Mouse (Mus musculus) heart, embryonic 16.5 days (tissue): ENCODE data around the gene Fancd2. TPM values are rescaled to one million over a fixed set of nuclear protein-coding genes. Genes with fewer than 3 reads are reported as not detected.

Experiments used
- ATAC-seq: fragments of 200-750 bp; cut with Nextera tagmentation; replicated peaks from 2 replicates; pipeline ENCODE4 v1.8.0; 2017; ENCODE audit warnings: moderate number of reproducible peaks; ENCODE audit not compliant: insufficient read depth, low FRiP score; ENCODE audit errors: extremely low read depth
- H3K27ac ChIP-seq: fragments of 300-500 bp; sonication (generic); 2 replicates; pipeline ENCODE4 v1.5.1; 2014; ENCODE audit warnings: mild to moderate bottlenecking, low read length, control low read depth, moderate library complexity
- H3K27me3 ChIP-seq: fragments of 300-500 bp; sonication (generic); 2 replicates; pipeline ENCODE4 v1.6.1; 2014; ENCODE audit warnings: low read length, mixed read lengths; ENCODE audit not compliant: control insufficient read depth, insufficient read depth
- H3K36me3 ChIP-seq: fragments of 300-500 bp; sonication (generic); 2 replicates; pipeline ENCODE4 v1.6.1; 2014; ENCODE audit not compliant: control insufficient read depth, insufficient read depth
- H3K4me1 ChIP-seq: fragments of 300-500 bp; sonication (generic); 2 replicates; pipeline ENCODE4 v1.6.1; 2014; ENCODE audit warnings: low read length, mixed read lengths; ENCODE audit not compliant: control insufficient read depth, insufficient read depth
- H3K4me2 ChIP-seq: fragments of 300-500 bp; sonication (generic); 2 replicates; pipeline ENCODE4 v1.6.1; 2014; ENCODE audit warnings: low read depth, mild to moderate bottlenecking, control low read depth, low read length
- H3K4me3 ChIP-seq: fragments of 300-500 bp; sonication (generic); 2 replicates; pipeline ENCODE4 v1.5.1; 2014; ENCODE audit warnings: mild to moderate bottlenecking, control low read depth, low read length
- H3K9ac ChIP-seq: fragments of 300-500 bp; sonication (generic); 2 replicates; pipeline ENCODE4 v1.6.1; 2014; ENCODE audit warnings: low read length, control low read depth
- H3K9me3 ChIP-seq: fragments of 300-500 bp; sonication (generic); replicated peaks from 2 replicates; pipeline ENCODE4 v1.6.1; 2016; ENCODE audit warnings: low read length; ENCODE audit not compliant: control insufficient read depth
- WGBS: fragments of 180-500 bp; shearing (Covaris S2); extraction: QIAGEN DNeasy Blood & Tissue Kit; methylation state at CpG from one replicate; pipeline ENCODE4 v1.1.7; 2014; 5-methylcytosine and 5-hydroxymethylcytosine counted together
- microRNA-seq: library from miRNA; unstranded; fragments of <30 nt; microRNA quantifications from one replicate; pipeline ENCODE4, GENCODE M21; 2017
- polyA plus RNA-seq: library from polyadenylated mRNA; unstranded; fragments of >200 nt; fragmentation: Nextera tagmentation; extraction: Ambion mirVana; gene quantifications from 2 replicates; pipeline ENCODE4 v1.2.1, GENCODE M21; 2015

The Fancd2 gene
- polyA plus RNA-seq, 1 experiment from 2014 or later = 8.4 TPM

DNA sequence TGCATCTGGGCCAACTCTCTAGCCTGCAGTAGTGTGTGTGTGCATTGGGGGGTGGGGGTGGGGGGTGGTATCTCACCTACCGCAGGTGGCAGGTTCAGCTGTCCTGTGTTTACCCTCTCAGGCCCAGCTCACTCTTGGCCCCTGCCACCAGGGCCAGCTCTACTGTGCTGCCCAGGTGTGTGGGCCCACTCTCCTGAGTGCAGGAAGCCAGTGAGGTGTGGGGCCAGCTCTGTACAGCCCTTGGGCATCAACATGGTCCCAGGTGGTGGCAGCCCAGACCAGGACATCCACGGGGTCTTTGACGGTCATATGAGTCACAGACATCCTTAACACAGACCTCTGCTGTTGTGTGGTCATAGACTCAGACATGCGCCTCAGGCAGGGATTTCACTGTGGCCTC, 101.4 kb downstream of the Fancd2 start:
- H3K4me2 ChIP-seq = no peak overlapping the region
- H3K4me1 ChIP-seq = no peaks in the 10 kb centered on the region
- H3K27me3 ChIP-seq = no peaks in the 10 kb centered on the region
- H3K9me3 ChIP-seq = no peaks in the 10 kb centered on the region
- H3K9ac ChIP-seq = no peak overlapping the region
- WGBS = 91% methylated on average over 4 of the region's 4 CpGs
- peaks cover 29% of the 10 kb centered on the region for H3K36me3 ChIP-seq
- no peak for ATAC-seq
- no peak overlapping the region for H3K27ac ChIP-seq
- H3K4me3 ChIP-seq = no peak overlapping the region

DNA sequence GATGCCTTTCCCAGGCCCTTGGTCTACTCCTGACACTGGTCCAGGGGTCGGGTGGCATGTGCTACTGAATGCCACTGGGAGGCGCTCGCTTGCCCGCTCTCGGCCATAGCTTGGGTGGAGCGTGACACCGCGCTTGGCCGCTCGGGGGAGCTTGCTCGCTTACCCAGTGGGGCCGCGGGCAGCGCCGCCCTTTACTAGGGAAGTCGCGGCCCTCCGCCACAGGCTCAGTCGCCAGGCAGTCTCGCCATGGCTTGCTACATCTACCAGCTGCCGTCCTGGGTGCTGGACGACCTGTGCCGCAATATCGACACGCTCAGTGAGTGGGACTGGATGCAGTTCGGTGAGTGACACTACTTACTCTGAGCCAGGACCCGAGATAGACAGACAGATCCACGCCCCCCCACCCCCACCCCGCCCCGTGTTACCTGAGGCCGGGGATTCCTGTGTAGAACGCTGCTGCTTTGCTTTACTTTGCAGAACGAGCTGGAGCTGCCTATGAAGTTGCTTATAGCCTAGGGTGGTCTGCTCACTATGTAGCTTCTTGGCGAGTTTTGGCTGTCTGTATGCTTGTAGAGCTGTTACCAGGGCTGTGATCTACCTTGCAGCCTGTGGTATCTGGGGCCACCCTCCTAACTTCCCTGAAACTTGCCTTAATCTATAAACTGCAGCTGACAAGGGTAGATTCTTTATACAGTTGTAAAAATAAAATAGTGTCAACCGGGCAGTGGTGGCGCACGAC, 107.0 kb downstream of the Fancd2 start, which contains the start of gene Irak2:
TSS of gene Irak2 (plus strand) at position 166 of the 739 bp plus-strand sequence.
- Histone ChIP-seq H3K4me1 (no peaks in the 10 kb centered on the region), H3K27ac (peak within 1 kb of the TSS; percentile 28; the same call in 1 of the 2 replicates)
- 9% methylated on average over 37 of the region's 37 CpGs for WGBS

DNA sequence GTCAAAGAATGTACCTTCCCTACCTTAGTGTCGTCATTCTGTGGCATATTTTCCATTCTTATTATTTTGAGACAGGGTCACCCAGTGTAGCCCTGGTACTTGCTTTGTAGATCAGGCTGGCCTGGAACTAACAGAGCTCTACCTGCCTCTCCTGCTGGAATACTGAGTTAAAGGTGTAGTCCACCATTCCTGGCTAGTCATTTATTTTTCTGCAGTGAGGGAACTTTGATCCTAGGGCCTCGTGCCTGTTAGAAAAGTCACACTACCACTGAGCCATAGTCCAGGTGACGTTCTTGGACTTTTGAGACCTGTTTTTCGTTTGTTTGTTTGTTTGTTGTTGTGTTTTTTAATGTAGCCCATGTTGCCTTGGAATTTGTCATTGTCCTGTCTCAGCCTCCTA, 107.7 kb downstream of the Fancd2 start:
- Histone ChIP-seq H3K4me3 (no peak overlapping the region), H3K4me2 (peak overlapping the region; percentile 71; the same call in 1 of the 2 replicates)

More for the DNA sequence above, 107.0 kb downstream of the Fancd2 start, which contains the start of gene Irak2:
- Histone ChIP-seq H3K4me3 (peak within 1 kb of the TSS; percentile 59), H3K9me3 (no peaks in the 10 kb centered on the region), H3K4me2 (peak within 1 kb of the TSS; percentile 71), H3K9ac (peak within 1 kb of the TSS; percentile 81), H3K36me3 (no peaks in the 10 kb centered on the region), H3K27me3 (no peaks in the 10 kb centered on the region)
- ATAC-seq = peak; percentile 93

DNA sequence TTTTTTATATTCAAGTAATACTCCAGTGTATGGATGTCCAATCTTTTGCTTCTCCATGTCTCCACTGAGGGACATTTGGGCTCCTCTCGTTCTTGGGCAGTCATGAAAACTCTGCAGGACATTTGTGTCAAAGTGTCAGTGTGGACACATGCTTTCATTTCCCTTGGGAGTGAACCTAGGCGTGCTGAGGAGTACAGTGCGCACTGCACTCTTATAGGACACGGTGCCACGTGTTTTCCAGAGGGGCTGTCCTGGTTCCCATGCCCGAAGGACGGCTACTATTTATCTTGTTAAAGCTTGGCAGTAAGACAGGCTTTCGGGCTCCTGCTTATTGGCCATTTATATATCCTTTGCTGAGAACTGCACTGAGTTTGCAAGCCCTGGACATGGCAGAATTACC, 111.1 kb downstream of the Fancd2 start:
- H3K4me3 ChIP-seq = no peak overlapping the region
- ATAC-seq = no peak
- H3K27me3 ChIP-seq = no peaks in the 10 kb centered on the region
- H3K4me1 ChIP-seq = no peaks in the 10 kb centered on the region
- H3K27ac ChIP-seq = no peak overlapping the region
- H3K36me3 ChIP-seq = no peaks in the 10 kb centered on the region
- no peaks in the 10 kb centered on the region for H3K9me3 ChIP-seq
- 72% methylated on average over 8 of the region's 8 CpGs for WGBS
- H3K4me2 ChIP-seq = no peak overlapping the region
- no peak overlapping the region for H3K9ac ChIP-seq

More for the DNA sequence above, 107.7 kb downstream of the Fancd2 start:
- H3K4me1 ChIP-seq = no peaks in the 10 kb centered on the region
- no peak overlapping the region for H3K27ac ChIP-seq
- no peaks in the 10 kb centered on the region for H3K9me3 ChIP-seq
- H3K36me3 ChIP-seq = no peaks in the 10 kb centered on the region
- 76% methylated on average over 4 of the region's 4 CpGs for WGBS
- H3K27me3 ChIP-seq = no peaks in the 10 kb centered on the region
- no peak overlapping the region for H3K9ac ChIP-seq
- ATAC-seq = no peak

- Histone ChIP-seq H3K4me1 (no peaks in the 10 kb centered on the region), H3K27me3 (no peaks in the 10 kb centered on the region), H3K27ac (no peak overlapping the region), H3K36me3 (no peaks in the 10 kb centered on the region), H3K4me2 (no peak overlapping the region), H3K4me3 (no peak overlapping the region), H3K9ac (no peak overlapping the region), H3K9me3 (no peaks in the 10 kb centered on the region)
- 75% methylated on average over 4 of the region's 4 CpGs for WGBS
- no peak for ATAC-seq
Measured at GRCm38 (mm10) chr6:113643021-113643420, 111.5 kb downstream of the Fancd2 start.

GRCm38 (mm10) chr6:113643967-113644366, 112.5 kb downstream of the Fancd2 start:
- H3K4me3 ChIP-seq = no peak overlapping the region
- no peaks in the 10 kb centered on the region for H3K36me3 ChIP-seq
- peak overlapping the region; percentile 73 for H3K27ac ChIP-seq
- no peak overlapping the region for H3K9ac ChIP-seq
- no peak for ATAC-seq
- no peaks in the 10 kb centered on the region for H3K4me1 ChIP-seq
- WGBS = 94% methylated on average over 2 of the region's 2 CpGs
- H3K9me3 ChIP-seq = no peaks in the 10 kb centered on the region
- H3K4me2 ChIP-seq = no peak overlapping the region
- no peaks in the 10 kb centered on the region for H3K27me3 ChIP-seq

DNA sequence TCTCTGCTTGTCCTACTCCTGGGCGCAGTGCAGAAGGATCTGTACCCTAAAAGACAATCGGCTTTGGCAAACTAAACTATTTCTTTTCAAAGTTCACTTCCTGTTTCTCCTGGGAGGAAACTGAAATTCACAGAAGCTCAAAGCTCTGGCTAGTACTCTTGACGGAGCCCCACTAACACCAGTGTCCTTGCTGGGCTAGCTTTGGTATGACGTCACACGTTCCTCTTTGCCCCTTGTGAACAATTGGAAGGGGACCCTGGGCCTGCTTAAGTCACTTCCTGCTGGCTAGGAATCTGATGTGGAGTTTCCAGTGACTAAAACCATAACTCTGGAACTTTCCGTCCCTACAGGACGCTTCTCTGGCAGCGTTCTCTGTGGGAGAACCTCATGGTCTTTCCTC, 113.3 kb downstream of the Fancd2 start:
- Histone ChIP-seq H3K27me3 (no peaks in the 10 kb centered on the region), H3K27ac (peak overlapping the region; percentile 73), H3K4me3 (no peak overlapping the region), H3K4me1 (no peaks in the 10 kb centered on the region), H3K9ac (no peak overlapping the region), H3K36me3 (no peaks in the 10 kb centered on the region), H3K9me3 (no peaks in the 10 kb centered on the region), H3K4me2 (no peak overlapping the region)
- ATAC-seq = peak; percentile 68; the same call in 1 of the 2 replicates
- 63% methylated on average over 8 of the region's 8 CpGs for WGBS

Small RNA genes within 50 kb of the gene (microRNA-seq; reads per million reads assigned to microRNA genes)
- not detected for gene Gm23365

Other genes with a start within 250 kb of the Fancd2 start
- gene Cpne9, start 249.4 kb upstream of the Fancd2 start, polyA plus RNA-seq = 0.11 TPM in 1 of 2 replicates, not detected in the other
- gene Brpf1, start 224.5 kb upstream of the Fancd2 start, polyA plus RNA-seq = 11.6 and 12.3 TPM in 2 replicates
- 8.1 and 9.9 TPM in 2 replicates for gene Ogg1, start 204.7 kb upstream of the Fancd2 start, polyA plus RNA-seq
- 117 and 122 TPM in 2 replicates for gene Camk1, start 187.7 kb upstream of the Fancd2 start, polyA plus RNA-seq
- gene Tada3, start 153.8 kb upstream of the Fancd2 start, polyA plus RNA-seq = 40.3 and 41.1 TPM in 2 replicates
- 250 and 261 TPM in 2 replicates for gene Arpc4, start 153.6 kb upstream of the Fancd2 start, polyA plus RNA-seq
- gene Ttll3, start 142.4 kb upstream of the Fancd2 start, polyA plus RNA-seq = 2.3 and 3.0 TPM in 2 replicates
- gene Rpusd3, start 112.3 kb upstream of the Fancd2 start, polyA plus RNA-seq = 14.2 and 15.0 TPM in 2 replicates
- 0.29 TPM in 1 of 2 replicates, not detected in the other for gene Cidec, start 95.9 kb upstream of the Fancd2 start, polyA plus RNA-seq
- gene Jagn1, start 89.1 kb upstream of the Fancd2 start, polyA plus RNA-seq = 64.5 and 65.2 TPM in 2 replicates
- 1.8 and 3.1 TPM in 2 replicates for gene Il17re, start 73.2 kb upstream of the Fancd2 start, polyA plus RNA-seq
- 15.5 and 16.1 TPM in 2 replicates for gene Il17rc, start 60.3 kb upstream of the Fancd2 start, polyA plus RNA-seq
- 44.8 and 46.8 TPM in 2 replicates for gene Creld1, start 48.4 kb upstream of the Fancd2 start, polyA plus RNA-seq
- gene Prrt3, start 29.8 kb upstream of the Fancd2 start, polyA plus RNA-seq = 0.26 and 0.29 TPM in 2 replicates
- gene Emc3, start within 50 bp of the Fancd2 start, polyA plus RNA-seq = 89.7 and 94.5 TPM in 2 replicates
- 0.30 TPM in 1 of 2 replicates, not detected in the other for gene Fancd2os, start 69.0 kb downstream of the Fancd2 start, polyA plus RNA-seq
- gene Brk1, start 73.1 kb downstream of the Fancd2 start, polyA plus RNA-seq = 164 and 178 TPM in 2 replicates
- gene Vhl, start 92.3 kb downstream of the Fancd2 start, polyA plus RNA-seq = 28.8 and 29.4 TPM in 2 replicates
- gene Irak2, start 106.8 kb downstream of the Fancd2 start, polyA plus RNA-seq = 5.0 and 5.5 TPM in 2 replicates
- 0.49 and 0.74 TPM in 2 replicates for gene Tatdn2, start 165.4 kb downstream of the Fancd2 start, polyA plus RNA-seq
- 0.17 and 0.30 TPM in 2 replicates for gene Ghrl, start 188.2 kb downstream of the Fancd2 start, polyA plus RNA-seq
- gene Sec13, start 209.1 kb downstream of the Fancd2 start, polyA plus RNA-seq = 187 TPM in 2 replicates